Mouse (Mus musculus): ENCODE results near the gene Irs2.

DNA sequence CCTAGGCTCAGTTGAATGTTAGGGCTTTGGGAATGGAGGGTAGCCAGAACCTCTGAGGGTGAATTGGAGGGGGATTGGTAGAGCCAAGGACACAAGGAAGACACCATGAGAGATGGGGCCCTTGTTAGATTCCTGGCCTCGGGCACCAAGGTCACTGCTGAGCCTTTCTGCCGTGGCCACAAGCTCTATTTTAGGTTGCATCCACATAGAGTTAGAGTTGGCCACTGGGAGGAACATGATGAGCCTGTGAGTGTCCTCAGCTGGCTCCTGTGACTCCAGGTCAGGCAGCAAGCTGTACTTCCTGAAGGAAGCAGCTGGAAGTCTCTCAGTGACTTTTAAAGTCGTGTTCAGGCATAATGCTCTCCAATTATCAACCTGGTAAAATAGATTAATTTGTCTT is 16.6 kb upstream of the Irs2 start:
- TF ChIP-seq CTCF (IDR thresholded peaks at IDR 0.05; ENCODE audit: insufficient read depth, low read depth, low read length) = no peak
- TF ChIP-seq POLR2A (IDR thresholded peaks at IDR 0.05; ENCODE audit: insufficient read depth, low read depth, low read length) = no peak
